Mouse (Mus musculus): ENCODE results near the gene Diras1. TPM values are rescaled to one million over a fixed set of nuclear protein-coding genes. Genes with fewer than 3 reads are reported as not detected.
"Not testable (repeated sequence)": the region's sequence is repeated elsewhere in the genome, so short reads cannot be mapped to it uniquely, and the experiment has no call there.

The Diras1 gene
- total RNA-seq (2021), result 100 to 1,000 TPM; 113 to 117 TPM
- long read RNA-seq, experiment 1, transcript Diras1-201 (2 exons, 2,953 nt), result major isoform, 54 of 98 reads
- long read RNA-seq, experiment 1, partial matches to known transcripts, result 0 of 98 reads
- long read RNA-seq, experiment 1, other reads (novel, unspliced or antisense), result 44 of 98 reads
- long read RNA-seq, experiment 2, transcript Diras1-201 (2 exons, 2,953 nt), result major isoform, 51 of 93 reads
- long read RNA-seq, experiment 2, partial matches to known transcripts, result 0 of 93 reads
- long read RNA-seq, experiment 2, other reads (novel, unspliced or antisense), result 42 of 93 reads

GRCm38 (mm10) chr10:81025639-81026275 is at the start of gene Diras1:
Diras1 (minus strand) TSS chr10:81025662.
- intact Hi-C loops (cut with DNase I), result no loop called here
- DNase-seq (ENCODE audit: low spot score in 2 of 2), result no peak

DNA sequence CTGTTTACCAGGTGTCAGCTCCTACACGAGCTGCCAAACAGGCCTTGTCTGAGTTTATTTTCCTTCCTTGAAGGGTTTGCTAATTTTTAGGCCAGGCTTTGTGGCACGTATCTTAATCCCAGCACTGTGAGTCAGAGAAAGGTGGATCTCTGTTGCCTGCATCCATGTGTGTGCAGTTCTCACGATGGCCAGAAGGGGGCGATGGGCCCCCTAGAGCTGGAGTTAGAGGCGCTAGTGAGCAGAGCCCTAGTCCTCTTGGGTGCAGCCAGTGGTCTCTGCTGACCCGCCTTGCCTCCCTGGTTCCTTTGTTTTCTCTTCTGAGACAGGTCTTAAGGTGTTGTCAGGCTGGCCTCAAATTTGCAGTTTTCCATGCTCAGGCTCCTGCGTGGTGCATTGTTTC is 48.0 kb upstream of the Diras1 start:
- intact Hi-C loops (cut with DNase I), result no loop called here
- DNase-seq (ENCODE audit: low spot score in 2 of 2), result no peak

GRCm38 (mm10) chr10:81072290-81072689 is 46.8 kb upstream of the Diras1 start:
- intact Hi-C loops (cut with DNase I), result no loop called here
- no peak for DNase-seq (ENCODE audit: low spot score in 2 of 2)

DNA sequence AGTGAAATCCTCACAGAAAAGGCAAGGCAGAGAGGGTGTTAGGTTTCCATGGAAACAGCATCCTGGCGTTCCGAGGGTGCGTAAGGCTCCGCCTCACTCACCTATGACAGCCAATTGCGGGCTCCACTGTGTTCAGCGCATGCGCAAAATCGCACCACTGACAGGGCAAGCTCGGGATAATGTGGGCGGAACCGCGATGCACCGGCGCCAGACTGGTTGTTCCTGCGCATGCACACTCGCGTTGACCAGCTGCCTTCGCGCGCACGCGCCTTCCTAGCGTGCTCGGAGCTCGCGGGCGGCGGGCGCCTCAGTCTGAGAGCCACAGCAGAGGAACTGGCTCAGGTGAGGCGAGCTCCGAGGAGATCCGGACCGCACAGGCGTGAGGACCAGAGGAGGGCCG is 44.4 kb upstream of the Diras1 start, which contains the start of gene Thop1:
Gene Thop1 (plus strand): TSS at position 200 of the 400 bp plus-strand sequence.
- intact Hi-C loops (cut with DNase I), result no loop called here
- DNase-seq (ENCODE audit: low spot score in 2 of 2), result peak; percentile 98 to 99

GRCm38 (mm10) chr10:81068706-81069105 is 43.2 kb upstream of the Diras1 start:
- no peak for DNase-seq (ENCODE audit: low spot score in 2 of 2)
- intact Hi-C loops (cut with DNase I), result no loop called here

DNA sequence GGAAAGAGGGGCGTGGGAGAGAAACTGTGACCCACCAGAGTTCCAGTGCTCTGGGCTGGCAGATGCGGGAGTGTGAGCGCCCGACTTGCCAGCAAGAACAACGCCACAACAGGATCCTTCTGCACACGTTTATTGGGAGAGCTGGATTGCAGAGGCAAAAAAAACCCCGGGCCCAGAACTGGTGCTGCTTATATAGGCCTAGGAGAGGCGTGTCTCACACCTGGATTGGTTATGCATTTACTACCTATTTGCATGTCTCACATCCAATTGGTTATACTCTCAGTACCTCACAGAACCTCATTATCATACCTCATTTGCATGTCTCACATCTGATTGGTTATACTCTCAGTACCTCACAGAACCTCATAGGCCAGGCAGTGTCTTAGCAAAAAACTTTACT is 39.1 kb upstream of the Diras1 start:
- DNase-seq (ENCODE audit: low spot score in 2 of 2); intact Hi-C loops (cut with DNase I): not testable (repeated sequence)

DNA sequence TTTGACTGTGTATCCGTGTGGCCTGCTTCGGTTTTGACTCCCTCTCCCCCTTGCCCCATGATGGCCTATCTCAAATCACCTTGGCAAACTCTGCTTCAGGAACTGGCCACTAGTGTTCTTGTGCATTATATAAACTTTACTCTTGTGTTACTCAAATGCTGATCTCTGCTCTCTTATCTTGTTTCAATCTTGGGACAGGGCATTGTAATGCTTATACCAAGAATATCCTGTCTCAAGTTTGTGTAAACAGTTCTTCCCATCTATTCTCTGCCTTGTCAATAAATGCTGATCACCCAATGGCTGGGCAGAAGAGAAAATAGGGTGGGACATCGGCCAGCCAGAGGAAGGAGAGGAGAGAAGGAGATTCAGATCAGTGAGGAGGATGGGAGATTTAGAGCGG is 37.2 kb upstream of the Diras1 start:
- no peak for DNase-seq (ENCODE audit: low spot score in 2 of 2)
- intact Hi-C loops (cut with DNase I), result no loop called here

GRCm38 (mm10) chr10:81059603-81060543 is 34.4 kb upstream of the Diras1 start, which contains the start of gene Sgta:
Sgta (minus strand) TSS chr10:81060181.
- DNase-seq (ENCODE audit: low spot score in 2 of 2), result peak; percentile 99 to 100
- intact Hi-C loops (cut with DNase I), result no loop called here

- intact Hi-C loops (cut with DNase I), result no loop called here
These were observed 33.4 kb upstream of the Diras1 start for GRCm38 (mm10) chr10:81058896-81059295.

GRCm38 (mm10) chr10:81057406-81058130 is 32.1 kb upstream of the Diras1 start:
- no peak for DNase-seq (ENCODE audit: low spot score in 2 of 2)
- intact Hi-C loops (cut with DNase I), result no loop called here

More at GRCm38 (mm10) chr10:81058896-81059295, 33.4 kb upstream of the Diras1 start:
- no peak for DNase-seq (ENCODE audit: low spot score in 2 of 2)

- intact Hi-C loops (cut with DNase I); DNase-seq (ENCODE audit: low spot score in 2 of 2): not testable (repeated sequence)
These were observed 30.4 kb upstream of the Diras1 start for GRCm38 (mm10) chr10:81055802-81056340.

DNA sequence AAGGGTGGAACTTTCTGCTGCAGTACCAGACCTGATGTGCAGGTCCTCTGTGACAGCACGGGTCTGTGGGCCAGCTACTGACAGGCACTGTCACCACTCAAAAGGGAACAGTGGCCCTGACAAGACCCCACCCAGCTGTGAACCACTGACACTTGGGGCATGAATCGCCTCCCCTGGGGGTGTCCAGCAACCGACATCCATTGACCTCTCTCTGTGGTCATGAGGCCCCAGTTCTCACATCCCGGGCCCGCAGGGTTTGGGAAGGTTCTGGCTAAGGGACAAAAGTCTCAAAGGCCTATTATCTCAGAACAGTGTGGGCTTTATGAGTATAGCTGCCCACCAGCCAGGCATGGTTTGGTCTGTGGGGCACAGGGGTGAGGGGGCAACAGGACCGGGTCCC is 29.7 kb upstream of the Diras1 start:
- DNase-seq (ENCODE audit: low spot score in 2 of 2), result no peak

DNA sequence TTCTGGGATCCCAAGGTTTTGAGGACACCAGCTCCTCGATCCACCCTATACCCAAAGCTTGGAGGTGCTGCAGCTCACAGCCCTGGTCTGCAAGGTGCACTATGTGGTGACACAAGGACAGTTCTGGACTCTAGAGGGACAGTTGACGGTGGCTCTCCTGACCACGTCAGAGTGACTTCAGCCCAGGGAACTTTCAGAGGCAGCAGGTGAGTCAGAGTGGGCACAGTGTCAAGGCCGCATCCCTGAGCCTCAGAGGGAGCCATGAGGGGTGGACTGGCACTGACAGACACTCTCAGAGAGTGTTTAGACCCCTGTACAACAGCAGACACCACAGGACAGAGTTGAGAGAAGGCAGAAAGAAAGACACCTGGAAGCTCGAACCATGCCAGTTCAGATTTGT is 27.1 kb upstream of the Diras1 start:
- intact Hi-C loops (cut with DNase I), result no loop called here

More for the DNA sequence above, 29.7 kb upstream of the Diras1 start:
- intact Hi-C loops (cut with DNase I), result no loop called here

GRCm38 (mm10) chr10:81051133-81051532 is 25.7 kb upstream of the Diras1 start:
- intact Hi-C loops (cut with DNase I), result no loop called here
- DNase-seq (ENCODE audit: low spot score in 2 of 2), result no peak

More for the DNA sequence above, 27.1 kb upstream of the Diras1 start:
- DNase-seq (ENCODE audit: low spot score in 2 of 2), result no peak

- intact Hi-C loops (cut with DNase I), result no loop called here
- DNase-seq (ENCODE audit: low spot score in 2 of 2), result no peak
These were observed 25.2 kb upstream of the Diras1 start for GRCm38 (mm10) chr10:81050645-81051044.

DNA sequence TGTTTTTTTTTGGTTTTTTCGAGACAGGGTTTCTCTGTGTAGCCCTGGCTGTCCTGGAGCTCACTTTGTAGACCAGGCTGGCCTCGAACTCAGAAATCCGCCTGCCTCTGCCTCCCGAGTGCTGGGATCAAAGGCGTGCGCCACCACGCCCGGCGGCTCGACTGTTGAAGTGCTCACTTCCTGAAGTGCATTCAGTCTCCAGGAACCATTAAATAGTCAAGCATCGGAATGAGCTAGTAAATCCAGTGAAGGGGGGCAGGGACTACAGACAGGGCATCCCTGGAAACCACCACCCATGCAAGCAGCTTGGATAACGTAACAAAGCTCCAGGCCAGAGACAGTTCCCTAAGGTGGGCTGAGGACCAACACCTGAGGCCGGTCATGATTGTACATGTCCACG is 19.8 kb upstream of the Diras1 start:
- DNase-seq (ENCODE audit: low spot score in 2 of 2); intact Hi-C loops (cut with DNase I): not testable (repeated sequence)

- peak; percentile 73 to 83 for DNase-seq (ENCODE audit: low spot score in 2 of 2)
- intact Hi-C loops (cut with DNase I), result loop anchor here (2.0 kb wide), 1 partner anchor 43 kb away; no protein-coding TSS in a partner anchor
These were observed 16.2 kb upstream of the Diras1 start for GRCm38 (mm10) chr10:81041458-81042175.

DNA sequence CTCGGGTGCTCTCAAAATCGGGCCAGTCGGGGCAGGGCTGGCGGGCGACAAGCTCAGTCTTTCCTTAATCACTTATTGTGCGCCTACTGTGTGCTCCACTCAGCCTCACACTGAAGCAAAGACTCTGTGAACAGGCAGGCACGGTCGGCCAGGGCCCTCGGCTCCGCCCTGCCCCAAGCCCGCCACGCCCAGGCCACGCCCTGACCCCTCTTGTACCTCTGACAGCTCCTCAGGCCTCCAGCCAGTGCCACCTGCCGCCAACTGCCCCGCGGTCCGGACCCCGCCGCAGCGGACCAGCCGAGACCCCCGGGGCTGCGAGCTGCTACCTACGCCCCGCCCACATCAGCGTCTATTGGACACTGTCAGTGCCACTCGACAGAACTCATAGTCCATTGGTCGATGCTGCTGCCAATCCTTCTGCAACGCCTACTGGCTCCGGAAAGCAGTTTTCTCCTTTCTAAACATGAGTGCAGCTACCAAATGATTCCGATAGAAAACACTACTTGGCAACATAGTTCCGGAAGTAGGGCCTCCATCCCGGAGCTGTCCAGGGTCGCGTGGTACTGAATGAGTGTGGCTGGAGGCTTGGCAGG is 11.6 kb upstream of the Diras1 start, which contains the start of gene Slc39a3:
Gene Slc39a3 (minus strand): TSS at position 439 of the 593 bp plus-strand sequence.
- DNase-seq (ENCODE audit: low spot score in 2 of 2), result peak; percentile 100
- intact Hi-C loops (cut with DNase I), result no loop called here
